Mouse (Mus musculus) intestine, embryonic 14.5 days (tissue): ENCODE results near the gene Pcbp2. TPM values are rescaled to one million over a fixed set of nuclear protein-coding genes. Genes with fewer than 3 reads are reported as not detected.

Experiments used
- ATAC-seq: fragments of 200-750 bp; cut with Nextera tagmentation; replicated peaks from 2 replicates; pipeline ENCODE4 v1.8.0; 2017; ENCODE audit warnings: low read depth, moderate number of reproducible peaks, moderate TSS enrichment, moderate library complexity; ENCODE audit not compliant: low FRiP score, low TSS enrichment
- DNase-seq: peaks from one replicate; pipeline ENCODE4 v3.0.0-alpha.2; 2018; ENCODE audit warnings: low spot score
- H3K27ac ChIP-seq: fragments of 300-500 bp; sonication (generic); 2 replicates; pipeline ENCODE4 v1.5.1; 2014; ENCODE audit warnings: low read depth, mild to moderate bottlenecking, control low read depth
- H3K27me3 ChIP-seq: fragments of 300-500 bp; sonication (generic); replicated peaks from 2 replicates; pipeline ENCODE4 v1.6.1; 2014; ENCODE audit warnings: low read length, control low read depth; ENCODE audit not compliant: control insufficient read depth, insufficient read depth
- H3K36me3 ChIP-seq: fragments of 300-500 bp; sonication (generic); 2 replicates; pipeline ENCODE4 v1.6.1; 2014; ENCODE audit warnings: low read length, control low read depth; ENCODE audit not compliant: control insufficient read depth, insufficient read depth
- H3K4me1 ChIP-seq: fragments of 300-500 bp; sonication (generic); replicated peaks from 2 replicates; pipeline ENCODE4 v1.6.1; 2014; ENCODE audit warnings: low read length, control low read depth, mixed read lengths; ENCODE audit not compliant: control insufficient read depth, insufficient read depth
- H3K4me2 ChIP-seq: fragments of 300-500 bp; sonication (generic); 2 replicates; pipeline ENCODE4 v1.6.1; 2014; ENCODE audit warnings: low read length
- H3K4me3 ChIP-seq: fragments of 300-500 bp; sonication (generic); 2 replicates; pipeline ENCODE4 v1.5.1; 2014; ENCODE audit warnings: low read depth, low read length, control low read depth, mixed read lengths
- H3K9ac ChIP-seq: fragments of 300-500 bp; sonication (generic); 2 replicates; pipeline ENCODE4 v1.6.1; 2014; ENCODE audit warnings: mild to moderate bottlenecking, low read length
- H3K9me3 ChIP-seq: fragments of 300-500 bp; sonication (generic); 2 replicates; pipeline ENCODE4 v1.6.1; 2016; ENCODE audit warnings: low read length, control low read depth; ENCODE audit not compliant: control insufficient read depth
- WGBS: fragments of 180-500 bp; shearing (Covaris S2); extraction: QIAGEN DNeasy Blood & Tissue Kit; methylation state at CpG from one replicate; pipeline ENCODE4 v1.1.7; 2014; 5-methylcytosine and 5-hydroxymethylcytosine counted together
- polyA plus RNA-seq: library from polyadenylated mRNA; unstranded; fragments of >200 nt; fragmentation: Nextera tagmentation; extraction: Ambion mirVana; gene quantifications from 2 replicates; pipeline ENCODE4 v1.2.1, GENCODE M21; 2014

Pcbp2 gene
- polyA plus RNA-seq, 1 experiment from 2014 or later = 275 TPM

DNA sequence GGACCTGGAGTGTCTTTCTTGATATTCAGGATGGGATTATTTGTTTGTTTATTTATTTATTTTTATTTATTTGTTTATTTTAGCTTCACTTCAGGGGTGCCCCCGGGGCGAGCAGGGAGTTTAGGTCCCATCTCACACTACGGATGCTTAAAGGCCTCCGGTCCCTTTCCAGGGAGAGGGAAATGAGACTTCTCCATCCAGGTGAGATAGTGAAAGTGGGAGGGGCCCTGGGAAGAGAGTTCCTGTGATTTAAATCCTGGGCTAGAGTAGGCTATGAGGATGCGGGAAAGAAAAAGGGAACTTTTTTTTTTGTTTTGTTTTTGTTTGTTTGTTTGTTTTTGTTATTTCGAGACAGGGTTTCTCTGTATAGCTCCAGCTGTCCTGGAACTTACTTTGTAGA is 11.0 kb upstream of the Pcbp2 start:
- 30% methylated on average over 6 of the region's 6 CpGs for WGBS
- 0 out of 2 replicates have a peak, but pooled peaks have one; percentile 15 for ATAC-seq
- no peak for DNase-seq

DNA sequence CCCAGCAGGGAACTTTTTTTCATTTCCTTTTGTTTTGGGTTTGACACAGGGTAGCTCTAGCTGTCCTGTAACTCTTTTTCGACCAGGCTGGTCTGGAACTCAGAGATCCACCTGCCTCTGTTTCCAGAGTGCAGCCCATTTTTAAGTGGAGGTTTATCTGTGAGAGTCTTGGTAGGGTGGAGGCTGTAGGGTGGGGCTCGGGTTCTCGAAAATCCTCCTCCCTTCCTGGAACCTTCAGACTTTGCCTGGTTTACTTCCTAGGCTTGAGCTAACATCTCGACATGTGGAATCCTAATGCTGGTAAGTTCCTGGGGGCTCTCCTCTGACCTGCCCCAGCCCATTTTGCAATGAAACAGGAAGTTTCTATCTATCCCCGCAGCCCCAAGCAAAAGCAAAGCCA is 10.5 kb upstream of the Pcbp2 start:
- ATAC-seq = no peak
- H3K4me2 ChIP-seq = peak overlapping the region; percentile 53
- H3K27ac ChIP-seq = no peak overlapping the region
- H3K4me1 ChIP-seq = no peaks in the 10 kb centered on the region; the same call in 1 of the 2 replicates
- no peak overlapping the region for H3K9ac ChIP-seq
- no peaks in the 10 kb centered on the region for H3K36me3 ChIP-seq
- no peak for DNase-seq
- WGBS = 49% methylated on average over 5 of the region's 5 CpGs
- H3K4me3 ChIP-seq = peak overlapping the region; percentile 39
- H3K9me3 ChIP-seq = no peaks in the 10 kb centered on the region
- H3K27me3 ChIP-seq = no peaks in the 10 kb centered on the region

More for the DNA sequence above, 11.0 kb upstream of the Pcbp2 start:
- Histone ChIP-seq H3K4me3 (peak overlapping the region; percentile 39), H3K4me2 (peak overlapping the region; percentile 53), H3K36me3 (no peaks in the 10 kb centered on the region), H3K27ac (no peak overlapping the region), H3K9me3 (no peaks in the 10 kb centered on the region), H3K9ac (peak overlapping the region; percentile 37), H3K27me3 (no peaks in the 10 kb centered on the region), H3K4me1 (no peaks in the 10 kb centered on the region; the same call in 1 of the 2 replicates)

DNA sequence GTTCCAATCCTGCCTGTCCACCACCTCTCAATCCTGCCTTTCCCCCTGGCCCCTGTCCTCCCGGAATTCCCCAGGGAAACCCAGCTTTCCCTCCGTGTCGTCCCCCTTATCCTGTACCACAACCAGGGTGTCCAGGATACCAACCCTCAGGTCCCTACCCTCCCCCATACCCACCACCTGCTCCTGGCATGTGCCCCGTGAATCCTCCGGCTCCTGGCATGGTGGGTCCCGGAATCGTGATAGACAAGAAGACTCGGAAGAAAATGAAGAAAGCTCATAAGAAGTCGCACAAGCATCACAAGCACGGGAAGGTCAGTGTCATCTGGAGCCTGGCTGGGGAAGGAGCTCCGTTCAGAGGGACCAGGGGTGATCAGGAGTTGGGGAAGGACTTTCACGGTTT is 9.9 kb upstream of the Pcbp2 start:
- ATAC-seq = no peak
- H3K27ac ChIP-seq = no peak overlapping the region
- no peak overlapping the region for H3K9ac ChIP-seq

DNA sequence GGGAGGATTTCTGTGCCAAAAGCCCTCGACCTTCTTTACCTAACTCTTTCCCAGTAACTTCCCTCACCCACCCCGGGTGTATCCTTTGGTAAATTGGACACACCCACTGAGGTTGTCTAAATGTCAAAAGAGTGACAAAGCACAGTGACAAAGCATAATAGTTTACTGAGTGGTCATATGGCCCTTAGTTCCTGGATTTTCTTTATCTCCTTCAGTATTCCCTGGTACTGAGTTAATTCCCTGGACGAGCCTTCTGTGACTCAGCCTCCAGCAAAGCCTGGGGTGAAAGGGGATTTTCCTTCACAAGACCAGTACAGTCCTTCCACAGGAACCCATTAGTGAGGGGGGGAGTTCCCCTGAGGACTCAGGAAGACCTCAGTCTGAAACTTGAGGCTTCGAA is 9.4 kb upstream of the Pcbp2 start:
- DNase-seq (no peak), ATAC-seq (no peak)
- Histone ChIP-seq H3K4me1 (no peaks in the 10 kb centered on the region; the same call in 1 of the 2 replicates), H3K27ac (no peak overlapping the region), H3K4me2 (0 out of 2 replicates have a peak overlapping the region, but pooled peaks have one; percentile 53), H3K27me3 (no peaks in the 10 kb centered on the region), H3K36me3 (no peaks in the 10 kb centered on the region), H3K9ac (no peak overlapping the region), H3K9me3 (no peaks in the 10 kb centered on the region), H3K4me3 (no peak overlapping the region)
- WGBS = 63% methylated on average over 4 of the region's 4 CpGs

More for the DNA sequence above, 9.9 kb upstream of the Pcbp2 start:
- no peaks in the 10 kb centered on the region for H3K9me3 ChIP-seq
- no peaks in the 10 kb centered on the region for H3K27me3 ChIP-seq
- no peak for DNase-seq
- H3K36me3 ChIP-seq = no peaks in the 10 kb centered on the region
- H3K4me2 ChIP-seq = peak overlapping the region; percentile 53; the same call in 1 of the 2 replicates
- no peaks in the 10 kb centered on the region; the same call in 1 of the 2 replicates for H3K4me1 ChIP-seq
- WGBS = 85% methylated on average over 12 of the region's 12 CpGs
- no peak overlapping the region for H3K4me3 ChIP-seq

DNA sequence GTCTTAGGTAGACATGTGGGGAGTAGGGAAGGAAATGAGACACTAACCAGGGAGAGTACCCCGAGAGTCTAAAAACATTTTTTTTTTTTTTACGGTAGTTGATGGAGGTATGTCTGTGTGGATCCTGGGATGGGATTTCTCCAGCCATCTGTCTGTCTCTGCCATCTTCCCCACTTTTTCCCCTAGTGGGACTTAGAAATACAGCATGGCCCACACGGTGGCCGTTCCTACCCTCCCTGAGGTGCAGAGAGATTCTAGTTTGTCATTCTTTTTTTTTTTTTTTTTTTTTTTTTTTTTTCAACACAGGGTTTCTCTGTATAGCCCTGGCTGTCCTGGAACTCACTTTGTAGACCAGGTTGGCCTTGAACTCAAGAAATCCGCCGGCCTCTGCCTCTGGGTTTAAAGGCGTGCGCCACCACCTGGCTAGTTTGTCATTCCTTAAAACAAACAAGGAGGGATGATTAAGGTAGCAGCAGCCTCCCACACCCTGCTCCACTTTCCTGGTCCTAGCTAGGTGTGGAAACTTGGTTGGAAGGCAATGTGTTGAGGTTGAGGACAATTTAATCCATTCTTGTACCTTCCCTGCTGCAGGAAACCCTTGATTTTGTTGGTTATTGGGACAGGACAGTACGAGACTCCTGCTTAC is 8.8 kb upstream of the Pcbp2 start:
- WGBS = 77% methylated on average over 9 of the region's 9 CpGs
- Histone ChIP-seq H3K4me1 (no peaks in the 10 kb centered on the region; the same call in 1 of the 2 replicates), H3K4me3 (no peak overlapping the region), H3K9ac (no peak overlapping the region), H3K36me3 (no peaks in the 10 kb centered on the region), H3K27ac (no peak overlapping the region), H3K4me2 (no peak overlapping the region), H3K9me3 (no peaks in the 10 kb centered on the region), H3K27me3 (no peaks in the 10 kb centered on the region)
- DNase-seq (no peak), ATAC-seq (no peak)

DNA sequence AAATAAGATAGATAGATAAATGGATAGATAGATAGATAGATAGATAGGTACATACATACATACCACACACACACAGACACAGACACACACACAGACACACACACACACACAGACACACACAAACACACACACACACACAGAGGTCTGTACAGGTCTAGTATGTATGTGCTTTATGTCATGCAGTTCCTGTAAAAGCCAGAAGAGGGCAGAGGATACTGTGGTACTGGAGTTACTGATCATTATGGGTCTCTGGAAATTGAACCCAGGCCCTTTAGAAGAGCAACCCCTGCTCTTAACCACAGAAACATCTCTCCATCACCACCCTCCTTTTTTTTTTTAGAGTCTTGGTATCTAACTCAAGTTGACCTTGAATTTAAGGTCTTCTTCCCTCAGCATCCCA is 6.7 kb upstream of the Pcbp2 start:
- Histone ChIP-seq H3K27ac (no peak overlapping the region), H3K4me2 (no peak overlapping the region), H3K27me3 (no peaks in the 10 kb centered on the region), H3K9me3 (no peaks in the 10 kb centered on the region), H3K36me3 (no peaks in the 10 kb centered on the region), H3K4me3 (no peak overlapping the region), H3K4me1 (no peaks in the 10 kb centered on the region; the same call in 1 of the 2 replicates), H3K9ac (no peak overlapping the region)
- no peak for DNase-seq
- ATAC-seq = no peak

DNA sequence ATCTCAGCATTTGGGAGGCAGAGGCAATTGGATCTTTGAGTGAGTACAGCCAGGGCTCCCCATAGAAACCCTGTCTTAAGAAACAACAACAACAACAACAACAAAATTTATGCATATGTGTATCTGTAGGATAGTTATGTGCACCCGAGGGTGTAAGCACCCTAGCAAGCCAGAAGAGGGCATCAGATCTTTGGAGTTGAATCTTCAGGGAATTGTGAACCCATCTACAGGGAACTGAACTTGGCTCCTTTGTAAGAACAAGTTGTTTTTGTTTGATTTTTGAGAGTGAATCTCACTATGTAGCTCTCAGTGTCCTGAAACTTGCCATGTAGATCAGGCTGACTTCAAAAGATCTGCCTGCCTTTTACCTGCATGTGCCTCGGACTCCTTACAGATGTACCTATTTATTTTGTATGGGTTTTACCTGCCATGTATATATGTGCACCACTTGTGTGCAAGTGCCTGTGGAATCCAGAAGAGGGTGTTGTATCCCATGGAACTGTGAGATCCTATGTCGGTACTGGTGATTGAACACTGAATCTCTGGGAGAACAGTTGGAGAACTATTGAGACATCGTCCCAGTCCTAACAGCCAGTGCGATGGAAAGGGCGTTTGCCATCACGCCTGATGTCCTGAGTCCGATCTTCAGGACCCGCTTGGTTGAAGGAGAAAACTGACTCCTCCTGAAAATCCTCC is 1.5 kb upstream of the Pcbp2 start:
- no peak overlapping the region for H3K27ac ChIP-seq
- DNase-seq (no peak), ATAC-seq (no peak)
- no peak overlapping the region for H3K4me3 ChIP-seq
- no peak overlapping the region for H3K4me2 ChIP-seq
- no peaks in the 10 kb centered on the region for H3K9me3 ChIP-seq
- H3K27me3 ChIP-seq = no peaks in the 10 kb centered on the region
- no peak overlapping the region for H3K9ac ChIP-seq
- H3K36me3 ChIP-seq = peaks cover 8% of the 10 kb centered on the region; the same call in 1 of the 2 replicates
- WGBS = 92% methylated on average over 9 of the region's 9 CpGs
- H3K4me1 ChIP-seq = peaks cover 11% of the 10 kb centered on the region; the same call in 1 of the 2 replicates

DNA sequence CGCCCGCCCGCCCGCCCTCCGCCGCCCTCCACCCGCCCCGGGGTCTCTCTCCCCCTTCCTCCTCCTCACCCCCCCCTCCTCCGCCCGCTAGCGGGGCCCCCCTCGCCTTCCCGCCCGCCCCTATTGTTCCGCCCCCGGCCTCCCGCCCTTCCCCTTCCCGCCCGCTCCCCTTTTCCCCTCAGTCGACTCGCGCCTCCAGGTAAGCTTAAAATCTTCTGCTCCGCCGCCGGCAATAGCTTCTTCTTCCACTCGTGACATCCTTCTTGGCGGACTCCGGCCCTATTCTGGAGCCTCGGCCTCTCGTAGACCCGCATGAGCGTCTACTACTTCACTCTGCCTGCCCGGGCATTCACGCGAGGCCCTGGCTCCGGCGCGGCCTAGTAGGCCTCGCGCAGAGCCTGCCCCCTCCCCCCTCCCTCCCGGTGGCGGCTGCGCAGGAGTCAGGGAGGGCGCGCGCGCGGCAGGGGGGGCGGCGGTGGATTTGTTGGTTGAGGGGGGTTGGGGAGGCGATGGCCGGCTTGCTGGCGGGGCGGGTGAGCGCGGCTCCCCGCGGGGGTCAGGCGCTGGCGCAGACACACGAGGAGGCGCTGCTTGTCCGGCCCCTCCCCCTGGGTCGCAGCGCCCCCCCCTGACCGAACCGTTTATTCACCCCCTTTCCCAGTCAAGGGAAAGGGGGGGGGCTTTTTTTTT is 411 bp downstream of the Pcbp2 start:
- peaks cover 27% of the 10 kb centered on the region for H3K36me3 ChIP-seq
- peak overlapping the region; percentile 87 for H3K4me3 ChIP-seq
- WGBS = under 1% methylated on average over 40 of the region's 67 CpGs
- H3K9me3 ChIP-seq = no peaks in the 10 kb centered on the region
- peaks cover 11% of the 10 kb centered on the region; the same call in 1 of the 2 replicates for H3K4me1 ChIP-seq
- peak overlapping the region; percentile 97 for H3K9ac ChIP-seq
- peak; percentile 95 for DNase-seq
- H3K27me3 ChIP-seq = no peaks in the 10 kb centered on the region
- H3K4me2 ChIP-seq = peak overlapping the region; percentile 85
- peak overlapping the region; percentile 98 for H3K27ac ChIP-seq
- ATAC-seq = peak; percentile 73
